Mouse (Mus musculus) myocyte (in vitro differentiated cells): ENCODE measurements around the gene Prkg2. TPM values are rescaled to one million over a fixed set of nuclear protein-coding genes. Genes with fewer than 3 reads are reported as not detected.

Experiments used
- H3K27me3 ChIP-seq: one replicate; pipeline ENCODE4 v1.6.1; 2011; ENCODE audit not compliant: control insufficient read depth, insufficient read depth, insufficient read length
- H3K36me3 ChIP-seq: one replicate; pipeline ENCODE4 v1.6.1; 2011; ENCODE audit not compliant: control insufficient read depth, insufficient read depth
- H3K4me2 ChIP-seq: one replicate; pipeline ENCODE4 v1.6.1; 2011; ENCODE audit warnings: low read depth, control low read depth
- H3K4me3 ChIP-seq: one replicate; pipeline ENCODE4 v1.5.1; 2011; ENCODE audit warnings: mild to moderate bottlenecking, control low read depth, moderate library complexity
- H3K79me2 ChIP-seq: one replicate; pipeline ENCODE4 v1.6.1; 2011; ENCODE audit not compliant: control insufficient read depth, insufficient read depth
- H3ac ChIP-seq: one replicate; pipeline ENCODE4 v1.6.1; 2011; ENCODE audit not compliant: control insufficient read depth, insufficient read length
- CEBPB ChIP-seq: IDR thresholded peaks from 2 replicates; pipeline ENCODE4 v1.6.1; 2011; ENCODE audit warnings: mild to moderate bottlenecking, moderate library complexity; ENCODE audit not compliant: poor library complexity, insufficient read depth, severe bottlenecking
- E2F4 ChIP-seq: IDR thresholded peaks from one replicate; pipeline ENCODE4 v1.6.1; 2011; ENCODE audit warnings: mild to moderate bottlenecking, control low read depth, moderate library complexity; ENCODE audit not compliant: insufficient read depth
- MAX ChIP-seq: IDR thresholded peaks from one replicate; pipeline ENCODE4 v1.6.1; 2011; ENCODE audit warnings: low read depth, mild to moderate bottlenecking, control low read depth
- MYOD1 ChIP-seq, 3 experiments: IDR thresholded peaks; one replicate each; pipeline ENCODE4 v1.6.1; 2011; ENCODE audit warnings: control low read depth in 2 of 3, low read depth in 2 of 3, mild to moderate bottlenecking in 2 of 3, moderate library complexity in 1 of 3; ENCODE audit not compliant: insufficient read length in 2 of 3, control insufficient read depth in 1 of 3
- MYOG ChIP-seq, 3 experiments: IDR thresholded peaks; one replicate each; pipeline ENCODE4 v1.6.1; 2011; ENCODE audit warnings: control low read depth in 2 of 3, low read depth in 2 of 3, mild to moderate bottlenecking in 2 of 3; ENCODE audit not compliant: insufficient read length in 2 of 3, control insufficient read depth in 1 of 3, insufficient read depth in 1 of 3
- POLR2A ChIP-seq: IDR thresholded peaks from one replicate; pipeline ENCODE4 v1.6.1; 2011; ENCODE audit warnings: low read depth, mild to moderate bottlenecking, control low read depth, moderate library complexity; ENCODE audit not compliant: insufficient read length
- POLR2AphosphoS2 ChIP-seq: IDR thresholded peaks from one replicate; pipeline ENCODE4 v1.6.1; 2011; ENCODE audit warnings: low read depth, control low read depth; ENCODE audit not compliant: insufficient read length
- REST ChIP-seq: IDR thresholded peaks from one replicate; pipeline ENCODE4 v1.6.1; 2011; ENCODE audit warnings: mild to moderate bottlenecking, control low read depth, moderate library complexity; ENCODE audit not compliant: insufficient read depth, insufficient read length
- SRF ChIP-seq: IDR thresholded peaks from one replicate; pipeline ENCODE4 v1.6.1; 2011; ENCODE audit warnings: low read depth; ENCODE audit not compliant: control insufficient read depth, insufficient read length
- TCF12 ChIP-seq: IDR thresholded peaks from one replicate; pipeline ENCODE4 v1.6.1; 2011; ENCODE audit warnings: mild to moderate bottlenecking, control low read depth; ENCODE audit not compliant: poor library complexity, insufficient read depth, severe bottlenecking
- TCF3 ChIP-seq: IDR thresholded peaks from one replicate; pipeline ENCODE4 v1.6.1; 2011; ENCODE audit warnings: low read depth, control low read depth; ENCODE audit not compliant: insufficient read length
- USF1 ChIP-seq: IDR thresholded peaks from one replicate; pipeline ENCODE4 v1.6.1; 2011; ENCODE audit warnings: low read depth, mild to moderate bottlenecking, control low read depth, moderate library complexity
- polyA plus RNA-seq: library from polyadenylated mRNA; unstranded; fragments of >200 nt; fragmentation: generic; extraction: Trizol; gene quantifications from one replicate; pipeline ENCODE4 v1.2.1, GENCODE M21; 2012; ENCODE audit warnings: missing spikeins

Gene Prkg2
- polyA plus RNA-seq, 1 experiment: 22.8 TPM

GRCm38 (mm10) chr5:98981304-98981703, 55.8 kb downstream of the Prkg2 start:
- H3K79me2 ChIP-seq: no peaks in the 10 kb centered on the region
- no peak overlapping the region for H3K4me2 ChIP-seq
- no peak overlapping the region for H3K4me3 ChIP-seq
- no peaks in the 10 kb centered on the region for H3K36me3 ChIP-seq
- H3K27me3 ChIP-seq: no peaks in the 10 kb centered on the region
- no peak overlapping the region for H3ac ChIP-seq
- TF ChIP-seq POLR2A (no peak), POLR2AphosphoS2 (no peak), TCF3 (no peak), MAX (no peak), MYOG (IDR thresholded peaks at IDR 0.05; ENCODE audit: control insufficient read depth in 1 of 3, insufficient read depth in 1 of 3, insufficient read length in 2 of 3, low read depth in 2 of 3) (no peak), TCF12 (no peak), E2F4 (no peak), REST (no peak)

- H3ac ChIP-seq: no peak overlapping the region
- no peaks in the 10 kb centered on the region for H3K79me2 ChIP-seq
- no peak overlapping the region for H3K4me2 ChIP-seq
- TF ChIP-seq POLR2AphosphoS2 (no peak), MYOG (IDR thresholded peaks at IDR 0.05; ENCODE audit: control insufficient read depth in 1 of 3, insufficient read depth in 1 of 3, insufficient read length in 2 of 3, low read depth in 2 of 3) (no peak), REST (no peak), CEBPB (no peak), TCF12 (no peak), TCF3 (no peak), POLR2A (no peak), E2F4 (no peak), MAX (no peak), MYOD1 (IDR thresholded peaks at IDR 0.05; ENCODE audit: control insufficient read depth in 1 of 3, insufficient read length in 2 of 3, low read depth in 2 of 3) (no peak)
- H3K4me3 ChIP-seq: no peak overlapping the region
- H3K36me3 ChIP-seq: no peaks in the 10 kb centered on the region
- no peaks in the 10 kb centered on the region for H3K27me3 ChIP-seq
These were observed 58.8 kb downstream of the Prkg2 start for GRCm38 (mm10) chr5:98978316-98978715.

- no peaks in the 10 kb centered on the region for H3K27me3 ChIP-seq
- H3K4me3 ChIP-seq: no peak overlapping the region
- H3K79me2 ChIP-seq: no peaks in the 10 kb centered on the region
- TF ChIP-seq POLR2A (no peak), E2F4 (no peak), REST (no peak), MYOG (IDR thresholded peaks at IDR 0.05; ENCODE audit: control insufficient read depth in 1 of 3, insufficient read depth in 1 of 3, insufficient read length in 2 of 3, low read depth in 2 of 3) (no peak), USF1 (no peak), CEBPB (no peak), POLR2AphosphoS2 (no peak), TCF3 (no peak), TCF12 (no peak), SRF (no peak)
- no peak overlapping the region for H3K4me2 ChIP-seq
- no peaks in the 10 kb centered on the region for H3K36me3 ChIP-seq
- H3ac ChIP-seq: no peak overlapping the region
These were observed 61.1 kb downstream of the Prkg2 start for GRCm38 (mm10) chr5:98975877-98976672.

GRCm38 (mm10) chr5:98966679-98967078, 70.5 kb downstream of the Prkg2 start:
- no peaks in the 10 kb centered on the region for H3K79me2 ChIP-seq
- H3K36me3 ChIP-seq: peaks cover 7% of the 10 kb centered on the region
- no peak overlapping the region for H3ac ChIP-seq
- TF ChIP-seq E2F4 (no peak), TCF3 (no peak), USF1 (no peak), SRF (no peak), CEBPB (no peak), POLR2AphosphoS2 (no peak), REST (no peak), POLR2A (no peak), MYOD1 (IDR thresholded peaks at IDR 0.05; ENCODE audit: control insufficient read depth in 1 of 3, insufficient read length in 2 of 3, low read depth in 2 of 3) (no peak), TCF12 (no peak), MAX (no peak), MYOG (IDR thresholded peaks at IDR 0.05; ENCODE audit: control insufficient read depth in 1 of 3, insufficient read depth in 1 of 3, insufficient read length in 2 of 3, low read depth in 2 of 3) (no peak)
- H3K4me2 ChIP-seq: no peak overlapping the region
- H3K4me3 ChIP-seq: no peak overlapping the region
- no peaks in the 10 kb centered on the region for H3K27me3 ChIP-seq
